Mouse (Mus musculus): ENCODE data around the gene Traf3ip3.

DNA sequence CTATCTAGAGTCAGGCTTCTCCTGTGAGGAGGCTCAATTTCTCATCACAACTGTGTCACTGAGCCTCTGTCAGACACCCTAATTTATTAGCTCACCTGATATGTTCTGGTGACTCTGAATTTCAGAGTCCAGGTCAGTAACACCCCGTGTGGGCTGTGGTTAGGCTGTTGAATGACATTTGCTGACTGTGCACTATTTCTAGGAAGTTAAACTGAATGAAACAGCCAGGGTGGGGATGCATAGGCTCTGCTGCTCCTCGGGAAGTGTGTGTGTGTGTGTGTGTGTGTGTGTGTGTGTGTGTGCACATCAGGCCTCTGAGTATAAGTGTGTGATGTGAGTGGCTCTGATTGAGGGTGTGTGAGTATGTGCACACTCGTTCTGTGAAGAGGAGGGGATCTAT lies 62.8 kb downstream of the Traf3ip3 start:
- TF ChIP-seq POLR2A (IDR thresholded peaks at IDR 0.05; ENCODE audit: borderline replicate concordance, extremely low read depth, insufficient read depth, insufficient read length, poor library complexity, severe bottlenecking): no peak
- no peak for TF ChIP-seq CTCF (IDR thresholded peaks at IDR 0.05; ENCODE audit: borderline replicate concordance, extremely low read depth, insufficient read depth, insufficient read length)

Measured in brain, embryonic 14.5 days (tissue).